ENCODE assay signal across 22 mouse cellular contexts in the genomic region with DNA sequence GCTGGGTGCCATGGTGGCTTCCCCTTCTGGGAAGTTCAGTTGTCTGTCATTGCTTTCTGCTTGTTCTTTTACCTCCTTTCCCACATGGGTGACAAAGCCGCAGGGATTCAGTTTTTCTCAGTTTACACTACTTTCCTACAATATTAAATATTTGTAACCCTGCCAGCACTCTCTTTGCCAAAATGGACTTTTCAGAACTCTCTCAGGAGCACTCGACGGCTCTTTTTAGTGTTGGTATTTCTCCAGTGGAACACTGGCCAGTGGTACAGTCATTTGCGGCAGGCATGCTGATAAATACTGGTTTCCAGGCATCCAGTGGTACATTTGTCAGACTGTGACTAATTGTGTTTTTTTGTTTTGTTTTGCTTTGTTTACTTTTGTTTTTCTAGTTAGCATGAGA.
DNase-seq lines count a peak whose midpoint lies in the region; ATAC-seq and TF ChIP-seq lines count a peak whose summit lies in the region.
"Had no signal": no experiment of that assay in that cellular context is flagged by ENCODE, and none has a peak within 500 bp of the region (broad histone marks: within the 10 kb centered on the region; RNA-seq: fewer than 3 reads in every experiment).

No protein-coding gene starts in this region.

- DNase-seq in gastrocnemius, adult 18-20 months (ENCODE audit: low spot score) = peak; percentile 39
- no peak for DNase-seq in gastrocnemius, postnatal 10 days
- peak; percentile 74 for DNase-seq in lung, embryonic 14.5 days
- no peak for DNase-seq in lung, postnatal 4 days
- DNase-seq in lung, postnatal 0 days (ENCODE audit: low spot score) = peak; percentile 48
- DNase-seq in cerebellum, postnatal 25 days = no peak
- no peak for DNase-seq in layer of hippocampus, postnatal 25 days (ENCODE audit: extremely low spot score in 1 of 2, low spot score in 1 of 2)
- DNase-seq: cerebellum, adult 18-20 months; cerebellum, postnatal 14 days; gastrocnemius, postnatal 14 days; heart, adult 11 months; kidney, postnatal 25 days; right cerebral cortex, postnatal 14 days; spleen, adult 18-20 months; thymus, postnatal 36 days had no signal

- H3K9ac ChIP-seq in lung, embryonic 14.5 days = no peak overlapping the region
- no peak overlapping the region for H3K9ac ChIP-seq in lung, postnatal 0 days (replicated peaks; ENCODE audit: low read depth)
- H3K9ac ChIP-seq: forebrain, embryonic 15.5 days; limb, embryonic 13.5 days; liver, embryonic 12.5 days; midbrain, embryonic 15.5 days; neural tube, embryonic 12.5 days had no signal

- H3K27ac ChIP-seq in lung, embryonic 14.5 days (ENCODE audit: low read depth) = no peak overlapping the region
- no peak overlapping the region for H3K27ac ChIP-seq in lung, postnatal 0 days (ENCODE audit: low read length)
- H3K27ac ChIP-seq: forebrain, embryonic 15.5 days; hindbrain, postnatal 0 days; limb, embryonic 13.5 days; liver, embryonic 12.5 days; midbrain, embryonic 15.5 days; neural tube, embryonic 12.5 days had no signal

- TF ChIP-seq CTCF in lung, embryonic 14.5 days (IDR thresholded peaks at IDR 0.05; ENCODE audit: low read depth) = no peak
- no peak for TF ChIP-seq CTCF in lung, postnatal 0 days (IDR thresholded peaks at IDR 0.05)

- H3K36me3 ChIP-seq in lung, embryonic 14.5 days (ENCODE audit: insufficient read depth) = no peaks in the 10 kb centered on the region
- no peaks in the 10 kb centered on the region for H3K36me3 ChIP-seq in lung, postnatal 0 days (ENCODE audit: insufficient read depth, low read length)
- H3K36me3 ChIP-seq: forebrain, embryonic 15.5 days; limb, embryonic 13.5 days; liver, embryonic 12.5 days; midbrain, embryonic 15.5 days; neural tube, embryonic 12.5 days had no signal

- WGBS in lung, embryonic 14.5 days = 39% methylated on average over 4 of the region's 4 CpGs
- 30% methylated on average over 4 of the region's 4 CpGs for WGBS in lung, postnatal 0 days

- H3K4me3 ChIP-seq in lung, embryonic 14.5 days (ENCODE audit: low read depth, low read length) = no peak overlapping the region
- no peak overlapping the region for H3K4me3 ChIP-seq in lung, postnatal 0 days (ENCODE audit: low read depth, low read length)
- H3K4me3 ChIP-seq: forebrain, embryonic 15.5 days; limb, embryonic 13.5 days; liver, embryonic 12.5 days; midbrain, embryonic 15.5 days; neural tube, embryonic 12.5 days had no signal

- TF ChIP-seq EP300 in lung, postnatal 0 days (IDR thresholded peaks at IDR 0.05) = no peak

- no peak for ATAC-seq in lung, embryonic 14.5 days (ENCODE audit: insufficient read depth)
- ATAC-seq in lung, postnatal 0 days = no peak; the same call in 1 of the 2 replicates
- ATAC-seq: forebrain, embryonic 15.5 days; hindbrain, postnatal 0 days; intestine, embryonic 16.5 days; midbrain, embryonic 15.5 days had no signal

- no peaks in the 10 kb centered on the region; the same call in 1 of the 2 replicates for H3K4me1 ChIP-seq in lung, embryonic 14.5 days (ENCODE audit: insufficient read depth)
- H3K4me1 ChIP-seq in lung, postnatal 0 days (ENCODE audit: insufficient read depth, low read depth, low read length) = no peaks in the 10 kb centered on the region
- H3K4me1 ChIP-seq: forebrain, embryonic 15.5 days; midbrain, embryonic 15.5 days; neural tube, embryonic 12.5 days had no signal

- H3K4me2 ChIP-seq in lung, embryonic 14.5 days = no peak overlapping the region
- no peak overlapping the region for H3K4me2 ChIP-seq in lung, postnatal 0 days (replicated peaks; ENCODE audit: low read depth, low read length)
- H3K4me2 ChIP-seq: forebrain, embryonic 15.5 days; limb, embryonic 13.5 days; liver, embryonic 12.5 days; midbrain, embryonic 15.5 days; neural tube, embryonic 12.5 days had no signal

- H3K27me3 ChIP-seq in lung, embryonic 14.5 days (ENCODE audit: insufficient read depth, low read length) = no peaks in the 10 kb centered on the region
- H3K27me3 ChIP-seq in lung, postnatal 0 days (replicated peaks; ENCODE audit: insufficient read depth, low read length) = no peaks in the 10 kb centered on the region
- H3K27me3 ChIP-seq: forebrain, embryonic 15.5 days; limb, embryonic 13.5 days; liver, embryonic 12.5 days; midbrain, embryonic 15.5 days; neural tube, embryonic 12.5 days had no signal

- H3K9me3 ChIP-seq in lung, embryonic 14.5 days (ENCODE audit: low read depth, low read length) = no peaks in the 10 kb centered on the region
- H3K9me3 ChIP-seq in lung, postnatal 0 days (ENCODE audit: low read length) = no peaks in the 10 kb centered on the region
- H3K9me3 ChIP-seq: forebrain, embryonic 15.5 days; limb, embryonic 13.5 days; liver, embryonic 12.5 days; midbrain, embryonic 15.5 days; neural tube, embryonic 12.5 days had no signal

Comparison
In these comparisons a context has a peak if more than half of its experiments do, and no peak if none do; other contexts are left out.
1. DNase-seq: peak in gastrocnemius, adult 18-20 months (single experiment), lung, embryonic 14.5 days (single experiment) and lung, postnatal 0 days (single experiment); none in gastrocnemius, postnatal 10 days (single experiment), lung, postnatal 4 days (0 of 2), cerebellum, postnatal 25 days (0 of 2) and layer of hippocampus, postnatal 25 days (0 of 2).